Mouse (Mus musculus): Measurements from ENCODE around the gene I0C0044D17Rik.

DNA sequence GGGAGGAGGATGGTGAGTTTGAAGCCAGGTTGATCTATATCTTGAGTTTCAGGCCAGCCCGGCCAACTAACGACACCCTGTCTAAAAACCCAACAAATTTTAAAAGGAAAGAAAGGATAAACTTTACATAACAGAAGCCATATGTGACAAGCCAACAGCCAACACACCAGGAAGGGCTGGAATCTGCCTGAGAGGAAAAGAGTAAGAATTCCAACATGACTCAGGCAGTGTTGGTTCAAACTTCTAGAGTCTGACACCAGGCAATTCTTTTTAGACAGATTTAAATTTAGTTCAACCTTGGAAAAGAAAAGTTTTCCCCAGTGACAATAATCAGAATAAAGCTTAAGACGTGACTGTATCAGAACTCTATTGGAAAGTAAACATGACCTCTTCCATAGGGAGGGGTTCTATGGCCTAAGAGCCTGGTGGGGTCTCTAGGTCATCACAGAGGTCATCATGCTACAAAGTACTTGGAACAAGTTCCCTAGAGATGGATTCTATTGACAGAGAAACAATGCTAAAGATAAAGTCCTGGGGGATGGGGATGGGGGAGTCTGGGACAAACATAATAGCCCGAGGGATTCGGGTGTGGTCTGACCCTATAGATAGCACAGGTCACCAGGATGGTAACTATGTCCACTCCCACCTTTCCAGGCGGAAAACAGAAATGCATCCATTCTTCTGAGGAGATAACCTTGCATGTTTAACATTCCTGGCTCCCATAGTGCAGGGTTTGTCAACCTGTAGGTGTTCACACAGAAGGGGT lies 23.7 kb upstream of the I0C0044D17Rik start:
- TF ChIP-seq EP300 (IDR thresholded peaks at IDR 0.05; ENCODE audit: low read depth), result no peak
- TF ChIP-seq CTCF (IDR thresholded peaks at IDR 0.05; ENCODE audit: low read depth), result no peak

Measured in liver, embryonic 14.5 days (tissue).